Mouse (Mus musculus) thymus, adult 2 months (tissue): ENCODE data around the gene Eva1a. TPM values are rescaled to one million over a fixed set of nuclear protein-coding genes. Genes with fewer than 3 reads are reported as not detected.

Source experiments
- DNase-seq: peaks from one replicate; pipeline ENCODE4 v3.0.0; 2021
- H3K27ac ChIP-seq: fragments of 200-500 bp; 2 replicates; pipeline ENCODE4 v1.5.1; 2012; ENCODE audit warnings: low read length, control low read depth; ENCODE audit not compliant: control insufficient read depth, insufficient read depth
- H3K27me3 ChIP-seq: fragments of 200-500 bp; 2 replicates; pipeline ENCODE4 v1.6.1; 2012; ENCODE audit warnings: mild to moderate bottlenecking, low read length, moderate library complexity, mixed read lengths; ENCODE audit not compliant: control insufficient read depth, insufficient read depth
- H3K36me3 ChIP-seq: fragments of 200-500 bp; 2 replicates; pipeline ENCODE4 v1.6.1; 2012; ENCODE audit warnings: mild to moderate bottlenecking, low read length, moderate library complexity; ENCODE audit not compliant: control insufficient read depth, insufficient read depth
- H3K4me1 ChIP-seq: fragments of 200-500 bp; replicated peaks from 2 replicates; pipeline ENCODE4 v1.6.1; 2012; ENCODE audit warnings: low read length; ENCODE audit not compliant: control insufficient read depth, insufficient read depth
- H3K4me3 ChIP-seq: fragments of 200-500 bp; 2 replicates; pipeline ENCODE4 v1.5.1; 2012; ENCODE audit warnings: mild to moderate bottlenecking, low read length, control low read depth, moderate library complexity; ENCODE audit not compliant: control insufficient read depth, insufficient read depth
- POLR2A ChIP-seq: fragments of 200-500 bp; IDR thresholded peaks from 2 replicates; pipeline ENCODE4 v1.6.1; 2012; ENCODE audit warnings: mild to moderate bottlenecking, low read length, control low read depth, moderate library complexity; ENCODE audit not compliant: control insufficient read depth, poor library complexity, insufficient read depth; ENCODE audit errors: extremely low read depth
- WGBS: fragments of 180-500 bp; shearing (Covaris S2); methylation state at CpG from one replicate; pipeline ENCODE4 v1.1.7; 2018; 5-methylcytosine and 5-hydroxymethylcytosine counted together
- polyA plus RNA-seq: library from polyadenylated mRNA; depleted of rRNA; stranded (reverse); fragments of >200 nt; gene quantifications from 2 replicates; pipeline ENCODE4 v1.2.3, GENCODE M21; 2012; rRNA removed

Eva1a gene
- polyA plus RNA-seq, 1 experiment = 3.1 TPM

GRCm38 (mm10) chr6:82135959-82136712 is 95.3 kb downstream of the Eva1a start:
- no peak overlapping the region for H3K27ac ChIP-seq
- no peak for TF ChIP-seq POLR2A
- H3K27me3 ChIP-seq = no peaks in the 10 kb centered on the region
- H3K4me3 ChIP-seq = no peak overlapping the region
- no peaks in the 10 kb centered on the region for H3K4me1 ChIP-seq
- 88% methylated on average over 13 of the region's 13 CpGs for WGBS
- no peak for DNase-seq
- H3K36me3 ChIP-seq = no peaks in the 10 kb centered on the region

Other genes with a start within 250 kb of the Eva1a start
- 5.0 and 5.2 TPM in 2 replicates for gene Gcfc2, start 117.4 kb upstream of the Eva1a start, polyA plus RNA-seq
- gene Mrpl19, start 75.1 kb upstream of the Eva1a start, polyA plus RNA-seq = 5.6 and 5.9 TPM in 2 replicates